In genomic region chr3:137610457-137611109, GRCm38 (mm10) we compare ENCODE assay signal across 14 mouse cellular contexts. TPM values are rescaled to one million over a fixed set of nuclear protein-coding genes. Genes with fewer than 3 reads are reported as not detected.
DNase-seq lines count a peak whose midpoint lies in the region; ATAC-seq and TF ChIP-seq lines count a peak whose summit lies in the region.
"Had no signal": no experiment of that assay in that cellular context is flagged by ENCODE, and none has a peak within 500 bp of the region (broad histone marks: within the 10 kb centered on the region; RNA-seq: fewer than 3 reads in every experiment).

No protein-coding gene starts in this region.

- no peak for TF ChIP-seq POLR2A in small intestine, adult 2 months (IDR thresholded peaks at IDR 0.05; ENCODE audit: low read depth, low read length)

- H3K27me3 ChIP-seq in lung, embryonic 16.5 days (ENCODE audit: control insufficient read depth, insufficient read depth, low read depth, low read length) = no peaks in the 10 kb centered on the region
- no peaks in the 10 kb centered on the region for H3K27me3 ChIP-seq in small intestine, adult 2 months (ENCODE audit: control insufficient read depth, insufficient read depth, low read length)
- H3K27me3 ChIP-seq in forebrain, embryonic 11.5 days (ENCODE audit: control insufficient read depth, insufficient read depth, low read length) = no peaks in the 10 kb centered on the region
- H3K27me3 ChIP-seq: stomach, embryonic 15.5 days had no signal

- ATAC-seq in lung, embryonic 16.5 days (ENCODE audit: low read depth) = peak; percentile 52
- peak; percentile 88 for ATAC-seq in granulocyte monocyte progenitor cell, adult 5-6 weeks (replicated peaks; ENCODE audit: poor library complexity, severe bottlenecking)
- ATAC-seq in forebrain, embryonic 11.5 days (replicated peaks; ENCODE audit: low FRiP score) = no peak

- peak overlapping the region; percentile 43; the same call in 1 of the 2 replicates for H3K27ac ChIP-seq in gastrocnemius, adult 2 months
- H3K27ac ChIP-seq in lung, embryonic 16.5 days (ENCODE audit: low read length) = no peak overlapping the region
- 0 out of 2 replicates have a peak overlapping the region, but pooled peaks have one; percentile 28 for H3K27ac ChIP-seq in small intestine, adult 2 months (ENCODE audit: insufficient read depth, low read depth, low read length)
- no peak overlapping the region for H3K27ac ChIP-seq in forebrain, embryonic 11.5 days (ENCODE audit: low read depth, low read length)
- H3K27ac ChIP-seq: limb, embryonic 10.5 days; stomach, embryonic 15.5 days had no signal

- no peak for TF ChIP-seq CTCF in gastrocnemius, adult 2 months (IDR thresholded peaks at IDR 0.05)
- no peak for TF ChIP-seq CTCF in small intestine, adult 2 months (IDR thresholded peaks at IDR 0.05; ENCODE audit: extremely low read depth, insufficient read length, insufficient replicate concordance, low read depth, low read length)

- H3K4me1 ChIP-seq in lung, embryonic 16.5 days (replicated peaks; ENCODE audit: control insufficient read depth, insufficient read depth, low read length) = no peaks in the 10 kb centered on the region
- H3K4me1 ChIP-seq in small intestine, adult 2 months (ENCODE audit: control insufficient read depth, insufficient read depth, insufficient read length, low read length) = peaks cover 6% of the 10 kb centered on the region; the same call in 1 of the 2 replicates
- no peaks in the 10 kb centered on the region for H3K4me1 ChIP-seq in forebrain, embryonic 11.5 days (replicated peaks; ENCODE audit: control insufficient read depth, insufficient read depth, low read length)
- H3K4me1 ChIP-seq: limb, embryonic 10.5 days; stomach, embryonic 15.5 days had no signal

- peak overlapping the region; percentile 44 for H3K4me3 ChIP-seq in gastrocnemius, adult 2 months
- H3K4me3 ChIP-seq in lung, embryonic 16.5 days (ENCODE audit: low read length) = no peak overlapping the region; the same call in 1 of the 2 replicates
- H3K4me3 ChIP-seq in small intestine, adult 2 months (ENCODE audit: low read depth, low read length) = no peak overlapping the region
- H3K4me3 ChIP-seq in forebrain, embryonic 11.5 days (ENCODE audit: low read depth, low read length) = no peak overlapping the region
- H3K4me3 ChIP-seq: limb, embryonic 10.5 days; stomach, embryonic 15.5 days had no signal

- H3K9ac ChIP-seq in lung, embryonic 16.5 days (ENCODE audit: low read length) = 0 out of 2 replicates have a peak overlapping the region, but pooled peaks have one; percentile 15
- H3K9ac ChIP-seq in forebrain, embryonic 11.5 days (ENCODE audit: low read length) = no peak overlapping the region
- H3K9ac ChIP-seq: lung, embryonic 14.5 days; stomach, embryonic 15.5 days had no signal

- no peaks in the 10 kb centered on the region for H3K36me3 ChIP-seq in lung, embryonic 16.5 days (ENCODE audit: control insufficient read depth, insufficient read depth, low read length)
- no peaks in the 10 kb centered on the region for H3K36me3 ChIP-seq in small intestine, adult 2 months (ENCODE audit: control insufficient read depth, insufficient read depth, low read length)
- H3K36me3 ChIP-seq in forebrain, embryonic 11.5 days (ENCODE audit: control insufficient read depth, insufficient read depth, low read length) = no peaks in the 10 kb centered on the region
- H3K36me3 ChIP-seq: limb, embryonic 10.5 days; stomach, embryonic 15.5 days had no signal

- peak overlapping the region; percentile 29 for H3K4me2 ChIP-seq in lung, embryonic 16.5 days (ENCODE audit: low read depth, low read length)
- no peak overlapping the region for H3K4me2 ChIP-seq in forebrain, embryonic 11.5 days (ENCODE audit: low read depth, low read length, severe bottlenecking)
- H3K4me2 ChIP-seq: lung, embryonic 14.5 days; stomach, embryonic 15.5 days had no signal

- intact Hi-C loops in gastrocnemius, adult 2 months (cut with DNase I) = no loop called here
- intact Hi-C loops in left cerebral cortex, postnatal 14 days (cut with DNase I) = no loop called here

- DNase-seq in gastrocnemius, adult 2 months = no peak
- DNase-seq in gastrocnemius, adult 18-20 months (ENCODE audit: low spot score) = no peak
- no peak for DNase-seq in lung, adult 18-20 months
- no peak for DNase-seq in forebrain, embryonic 11.5 days (ENCODE audit: low spot score)
- no peak for DNase-seq in left cerebral cortex, postnatal 14 days (ENCODE audit: low spot score in 2 of 2)
- DNase-seq: cerebellum, adult 9-10 months; heart, postnatal 4 days; lung, embryonic 14.5 days; right cerebral cortex, postnatal 25 days had no signal

- 55% methylated on average over 6 of the region's 6 CpGs for WGBS in lung, embryonic 16.5 days
- WGBS in small intestine, adult 2 months = 17% methylated on average over 6 of the region's 6 CpGs
- 92% methylated on average over 6 of the region's 6 CpGs for WGBS in forebrain, embryonic 11.5 days

- H3K9me3 ChIP-seq in lung, embryonic 16.5 days (ENCODE audit: control insufficient read depth, low read length) = no peaks in the 10 kb centered on the region
- H3K9me3 ChIP-seq in forebrain, embryonic 11.5 days (ENCODE audit: control insufficient read depth, low read length) = no peaks in the 10 kb centered on the region
- H3K9me3 ChIP-seq: limb, embryonic 10.5 days; stomach, embryonic 15.5 days had no signal

RNA-seq across cellular contexts. Expression of gene Ddit4l, which starts 10.8 kb away (rescaled TPM):
- total RNA-seq in gastrocnemius, adult 2 months (2021) = 100 to 1,000 TPM; 226 to 250 TPM
- total RNA-seq in gastrocnemius, adult 18-20 months (2021) = 100 to 1,000 TPM; 205 to 307 TPM
- 9.9 and 10.1 TPM in 2 replicates for polyA plus RNA-seq in lung, embryonic 16.5 days (2015; fragmentation: Nextera tagmentation; extraction: Ambion mirVana)
- total RNA-seq in granulocyte monocyte progenitor cell, adult 5-6 weeks (2014; fragmentation: Nextera tagmentation) = not detected in 2 replicates
- total RNA-seq in granulocyte monocyte progenitor cell, adult 5-6 weeks (2017) = not detected in 2 replicates
- 0.23 and 0.28 TPM in 2 replicates for polyA plus RNA-seq in small intestine, adult 2 months (2012; rRNA removed)
- 9.2 and 11.9 TPM in 2 replicates for polyA plus RNA-seq in forebrain, embryonic 11.5 days (2014; fragmentation: Nextera tagmentation; extraction: Ambion mirVana)
- 10 to 100 TPM; 11.6 to 14.4 TPM for total RNA-seq in left cerebral cortex, postnatal 14 days (2021)

Comparison
In these comparisons a context has a peak if more than half of its experiments do, and no peak if none do; other contexts are left out.
1. H3K27ac ChIP-seq: peak in gastrocnemius, adult 2 months (single experiment) and small intestine, adult 2 months (single experiment); none in lung, embryonic 16.5 days (single experiment) and forebrain, embryonic 11.5 days (single experiment).
2. RNA of gene Ddit4l, which starts 10.8 kb away (total RNA-seq): 205 to 307 TPM in gastrocnemius, adult 18-20 months and 226 to 250 TPM in gastrocnemius, adult 2 months; 11.6 to 14.4 TPM in left cerebral cortex, postnatal 14 days and not detected in granulocyte monocyte progenitor cell, adult 5-6 weeks; every median in the first group is over 10 times any median in the second.